Mouse (Mus musculus): Measurements from ENCODE around the gene Defb7.

Defb7 gene

GRCm38 (mm10) chr8:19494797-19495196 lies at the start of gene Defb7:
TSS of gene Defb7 (plus strand) at chr8:19495097.
- DNase-seq (ENCODE audit: low read depth, low spot score) = no peak

DNA sequence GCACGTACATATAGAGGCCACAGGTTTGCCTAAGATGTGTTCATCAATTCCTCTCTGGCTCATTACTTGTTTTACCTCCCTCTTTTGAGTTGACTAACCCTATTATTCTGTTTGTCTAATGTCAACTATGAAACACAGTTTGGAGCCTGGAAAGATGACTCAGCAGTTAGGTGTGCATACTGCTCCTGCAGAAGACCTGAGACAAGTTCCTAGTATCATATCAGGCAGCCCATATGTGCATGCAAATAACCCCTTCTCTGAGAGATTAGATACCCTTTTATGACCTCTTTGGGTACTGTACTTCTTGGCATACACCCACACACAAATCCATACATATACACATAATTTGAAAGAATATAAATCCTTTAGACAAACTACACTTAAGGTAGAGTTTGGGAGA lies 48.5 kb upstream of the Defb7 start:
- no peak for DNase-seq (ENCODE audit: low read depth, low spot score)

DNA sequence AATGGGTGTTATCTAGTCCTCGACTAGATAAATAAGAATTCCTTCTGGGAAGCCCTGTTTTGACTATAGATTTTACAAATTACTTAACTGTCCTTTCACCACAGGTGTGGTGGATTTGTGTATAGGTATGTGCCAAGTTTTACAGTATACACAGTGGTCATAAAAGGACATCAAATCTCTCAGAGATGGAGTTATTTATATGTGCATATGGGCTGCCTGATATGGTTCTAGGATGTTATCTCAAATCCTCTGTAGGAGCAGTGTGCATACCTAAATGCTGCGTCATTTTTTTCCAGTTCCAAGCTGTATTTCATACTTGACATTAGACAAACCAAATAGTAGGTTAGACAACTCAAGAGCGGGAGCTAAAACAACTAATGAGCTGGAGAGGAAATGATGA lies 33.5 kb upstream of the Defb7 start:
- DNase-seq (ENCODE audit: low read depth, low spot score) = no peak

DNA sequence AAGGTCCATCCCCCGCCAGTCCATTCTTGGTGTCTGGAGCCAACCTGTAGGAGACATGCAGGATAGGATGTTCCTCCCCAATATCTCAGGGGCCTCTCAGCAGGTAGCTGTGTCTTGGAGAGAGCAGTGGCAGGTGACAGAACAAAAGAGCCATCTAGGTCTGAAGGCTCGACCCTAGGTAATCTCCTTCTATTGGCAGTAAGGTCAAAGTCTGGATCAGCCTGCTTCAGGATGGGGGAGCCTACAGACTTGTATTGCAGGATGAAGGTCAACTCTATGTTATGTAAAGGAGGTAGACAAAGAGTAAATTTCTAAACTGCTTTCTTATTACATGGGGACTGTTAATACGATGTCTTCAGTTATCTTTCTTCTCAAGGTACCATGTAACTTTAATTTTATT lies 25.9 kb upstream of the Defb7 start:
- DNase-seq (ENCODE audit: low read depth, low spot score) = no peak

GRCm38 (mm10) chr8:19500524-19500923 lies 5.6 kb downstream of the Defb7 start:
- no peak for DNase-seq (ENCODE audit: low read depth, low spot score)

GRCm38 (mm10) chr8:19535195-19535829 lies 40.4 kb downstream of the Defb7 start:
- no peak for DNase-seq (ENCODE audit: low read depth, low spot score)

GRCm38 (mm10) chr8:19540376-19540775 lies 45.5 kb downstream of the Defb7 start:
- no peak for DNase-seq (ENCODE audit: low read depth, low spot score)

Measured in 3T3-L1 (cell line).